Mouse (Mus musculus) layer of hippocampus, postnatal 25 days (tissue): Measurements from ENCODE around the gene Pigp. TPM values are rescaled to one million over a fixed set of nuclear protein-coding genes. Genes with fewer than 3 reads are reported as not detected.

Source experiments
- DNase-seq, 2 experiments: peaks; one replicate each; pipeline ENCODE4 v3.0.0; 2022; ENCODE audit warnings: mixed read lengths in 2 of 2, low spot score in 1 of 2; ENCODE audit errors: extremely low spot score in 1 of 2
- total RNA-seq, 2 experiments: library from RNA; stranded (reverse); gene quantifications; 2 replicates each; pipeline ENCODE4 v1.2.3; 2021

The Pigp gene
- total RNA-seq, 2 experiments from 2014 or later = 40.2 to 40.9 TPM

DNA sequence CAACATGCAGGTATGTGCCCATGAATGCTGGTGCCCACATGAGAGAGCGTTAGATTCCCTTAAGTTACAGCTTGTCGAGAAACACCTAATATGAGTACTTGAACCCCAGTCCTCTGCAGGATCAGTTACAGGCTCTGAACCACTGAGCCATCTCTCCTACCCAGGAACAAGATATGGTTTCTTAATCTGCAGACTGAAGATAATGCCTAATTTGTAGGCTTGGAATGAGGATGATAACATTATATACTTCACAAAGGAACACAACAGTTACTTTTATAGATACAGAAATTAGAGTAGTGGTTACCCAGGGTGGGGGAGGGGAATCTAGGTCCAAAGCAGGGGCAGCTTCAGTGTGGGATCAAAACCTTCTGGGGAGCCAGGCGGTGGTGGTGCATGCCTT, 45.6 kb downstream of the Pigp start:
- DNase-seq = no peak

DNA sequence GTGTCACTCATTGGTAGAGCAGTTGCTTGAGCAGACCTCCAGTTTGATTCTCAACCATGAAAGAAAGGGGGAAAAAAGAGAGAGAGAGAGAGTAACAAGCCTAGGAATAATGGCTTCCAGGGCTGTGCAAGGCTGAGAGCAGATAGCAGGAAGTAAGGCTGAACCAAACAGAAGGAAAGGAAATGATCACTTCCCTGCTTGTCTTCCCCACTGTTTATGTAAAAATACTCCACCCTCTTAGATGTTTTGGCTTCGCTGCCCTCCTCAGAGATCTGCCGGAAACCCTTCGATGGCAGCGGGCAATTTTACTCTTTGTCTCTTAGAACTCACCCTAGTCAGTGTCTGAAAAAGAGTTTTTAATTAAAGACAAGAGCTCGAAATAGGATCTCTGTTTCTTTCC, 48.0 kb downstream of the Pigp start:
- no peak for DNase-seq

GRCm38 (mm10) chr16:94320223-94320622, 51.4 kb downstream of the Pigp start:
- DNase-seq = no peak

GRCm38 (mm10) chr16:94317752-94318151, 53.9 kb downstream of the Pigp start:
- no peak for DNase-seq

DNA sequence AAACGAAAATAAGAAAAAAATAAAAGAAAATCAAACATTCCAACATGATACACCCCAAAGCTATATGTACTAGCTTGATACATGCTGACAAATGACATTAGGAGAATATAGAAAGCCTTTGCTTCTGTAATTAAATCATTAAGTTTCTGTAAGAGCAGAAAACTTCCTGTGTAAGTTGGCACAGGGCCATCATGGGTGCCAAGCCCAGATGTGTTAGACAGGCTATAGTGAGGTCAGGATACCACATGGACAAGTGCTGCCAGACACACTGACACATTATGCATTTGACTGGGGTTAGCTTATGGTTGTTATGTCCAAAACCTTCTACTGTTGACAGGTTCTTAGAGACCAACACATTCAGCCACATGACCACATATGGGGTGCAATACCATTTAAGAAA, 56.4 kb downstream of the Pigp start:
- DNase-seq = no peak

DNA sequence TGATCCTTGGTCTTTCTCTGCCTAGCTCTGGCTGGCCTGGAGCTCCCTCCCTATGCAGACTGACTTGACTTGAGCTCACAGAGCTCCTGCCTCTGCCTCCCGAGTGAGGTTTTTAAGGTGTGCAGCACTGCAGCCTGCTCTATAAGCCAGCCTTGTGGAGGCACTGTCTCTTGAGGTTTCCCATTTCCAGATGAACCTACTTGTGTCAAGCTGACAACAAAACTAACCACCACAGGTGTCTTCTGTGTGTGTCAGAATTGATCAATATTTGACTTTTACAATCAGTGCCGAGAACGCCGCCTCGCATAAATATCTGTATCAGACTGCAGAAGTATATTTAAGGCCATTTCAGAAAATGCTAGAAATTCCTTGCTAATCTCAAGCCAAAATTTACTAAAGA, 57.0 kb downstream of the Pigp start:
- DNase-seq = no peak

GRCm38 (mm10) chr16:94313229-94314030, 58.2 kb downstream of the Pigp start, which contains the start of gene Hlcs:
TSS of gene Hlcs (minus strand) at chr16:94313571.
- peak; percentile 97 to 99 for DNase-seq

DNA sequence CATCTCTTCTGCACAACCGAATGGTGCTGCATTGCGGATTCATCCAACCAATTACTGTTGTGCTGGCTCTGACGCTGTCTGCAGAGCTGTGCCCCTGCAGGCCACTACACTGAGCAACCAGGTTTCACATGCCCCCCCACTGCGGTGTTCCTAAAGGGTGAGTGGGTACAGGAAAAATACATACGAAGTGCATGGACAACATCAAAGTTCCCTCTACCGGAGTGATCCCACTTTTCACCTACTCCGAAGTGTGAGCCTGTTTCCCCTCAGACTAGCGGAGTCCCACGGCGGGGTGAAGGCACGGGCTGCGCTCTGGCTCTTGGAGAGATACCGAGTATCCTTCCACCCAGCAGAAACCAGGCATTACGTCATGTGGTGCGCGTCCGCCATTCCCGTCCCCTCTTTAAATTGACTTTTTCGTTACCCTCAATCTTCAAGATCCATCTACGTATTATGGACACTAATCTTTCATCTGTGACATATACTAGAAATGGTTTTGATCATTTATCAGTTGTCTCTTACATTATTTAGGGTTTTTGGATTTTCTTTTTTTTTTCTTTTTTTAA, 58.9 kb downstream of the Pigp start:
- peak; percentile 65 to 76 for DNase-seq

DNA sequence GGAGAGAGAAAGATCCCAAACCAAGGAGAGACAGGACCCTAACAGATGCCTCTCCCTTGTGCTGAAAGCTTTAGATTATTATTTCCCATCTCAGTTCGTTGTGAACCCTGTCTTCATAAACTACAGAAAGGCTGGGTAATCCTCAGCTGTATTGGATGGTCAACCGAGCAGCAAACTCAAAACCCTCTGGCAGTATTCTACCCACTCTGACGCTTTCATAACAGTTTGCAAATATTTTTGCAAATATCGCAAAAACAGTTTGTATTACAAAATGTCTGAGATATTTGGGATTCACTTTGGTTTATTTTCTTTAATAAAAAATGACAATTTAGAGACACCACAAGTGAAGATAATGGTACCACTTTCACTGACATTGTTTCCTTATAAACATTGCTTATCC, 59.7 kb downstream of the Pigp start:
- no peak for DNase-seq

DNA sequence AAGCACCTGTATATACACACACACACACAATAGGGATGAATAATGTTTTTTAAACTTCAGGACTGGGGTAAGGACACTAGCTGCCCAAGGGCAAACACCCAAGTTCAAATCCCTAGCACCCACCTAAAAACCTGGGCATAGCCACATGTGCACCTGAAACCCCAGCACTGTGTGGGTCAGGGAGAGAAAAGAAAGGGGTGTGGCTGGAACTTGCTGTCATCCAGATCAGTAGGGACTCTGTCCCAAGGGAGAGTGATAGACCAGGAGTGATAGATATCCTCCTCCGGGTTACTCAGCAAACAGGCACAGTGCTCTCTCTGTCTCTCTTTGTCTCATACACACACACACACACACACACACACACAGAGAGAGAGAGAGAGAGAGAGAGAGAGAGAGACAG, 60.2 kb downstream of the Pigp start:
- DNase-seq = no peak

DNA sequence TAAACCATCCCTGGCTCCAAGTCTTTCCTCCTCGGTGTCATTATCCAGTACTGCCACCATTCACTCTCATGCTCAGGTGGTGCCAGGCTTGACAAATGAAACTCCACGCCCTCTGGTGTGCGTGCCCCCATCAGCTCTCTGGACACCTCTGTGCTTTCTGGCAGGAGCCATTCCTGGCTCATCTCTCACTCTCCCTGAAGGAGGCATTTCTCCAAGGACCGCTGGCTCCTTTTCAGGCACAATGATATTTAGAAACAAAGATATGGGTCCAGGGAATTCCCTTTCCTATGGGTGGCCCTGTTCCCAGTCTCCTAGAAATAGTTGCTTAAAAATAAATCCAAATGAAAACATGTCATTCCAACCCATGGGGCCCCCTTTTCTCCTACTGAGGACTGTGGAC, 62.6 kb downstream of the Pigp start:
- DNase-seq = no peak

Other genes starting within 250 kb of the Pigp start
- 10 to 100 TPM; 12.4 to 13.7 TPM for gene Hlcs, start 58.3 kb downstream of the Pigp start, total RNA-seq
- gene Ripply3, start 43.4 kb downstream of the Pigp start, total RNA-seq = under 1 TPM; 0.17 to 0.23 TPM
- 100 to 1,000 TPM; 750 to 824 TPM for gene Ttc3, start 1.2 kb downstream of the Pigp start, total RNA-seq
- 10 to 100 TPM; 31.9 to 34.6 TPM for gene Vps26c, start 155.0 kb upstream of the Pigp start, total RNA-seq
- 10 to 100 TPM; 84.3 to 90.8 TPM for gene Dyrk1a, start 198.2 kb upstream of the Pigp start, total RNA-seq